Mouse (Mus musculus) frontal cortex, postnatal 14 days (tissue): ENCODE results near the gene Eif2d.

ENCODE experiments used
- DNase-seq, 2 experiments: peaks; one replicate each; pipeline ENCODE4 v3.0.0; 2022; ENCODE audit warnings: low spot score in 2 of 2

Gene Eif2d

DNA sequence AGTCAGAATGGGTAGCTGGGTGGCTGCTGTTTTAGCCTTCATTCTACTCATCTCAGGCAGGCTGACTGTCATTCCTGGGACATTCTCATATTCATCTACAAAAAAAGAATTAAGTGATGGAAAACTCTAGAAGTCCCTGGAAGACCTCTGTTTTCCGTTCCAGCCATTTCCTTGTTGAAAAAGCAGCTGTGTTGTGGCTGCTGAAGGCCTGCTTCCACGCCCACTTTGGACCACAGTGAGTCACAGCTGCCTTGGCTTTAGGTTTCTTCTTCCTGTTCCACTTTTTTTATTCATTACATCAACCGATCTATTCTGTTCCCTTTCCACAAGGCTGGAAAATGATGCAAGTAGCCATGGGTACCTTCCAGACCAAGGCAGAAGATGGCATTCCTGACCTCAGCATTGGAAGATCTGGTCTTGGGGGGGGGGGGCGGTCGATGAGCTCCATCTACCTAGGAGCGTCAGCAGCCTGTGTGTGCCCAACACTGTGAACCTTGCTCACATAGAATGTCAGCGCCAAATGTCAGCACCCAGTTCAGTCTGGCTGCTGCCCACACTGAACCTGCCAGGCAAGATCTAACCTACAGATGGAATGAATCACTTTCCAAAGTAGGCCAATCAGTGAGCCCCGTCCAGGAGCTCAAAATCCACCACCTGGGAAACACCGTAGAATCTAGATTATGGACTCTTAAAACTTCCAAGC, 31.4 kb downstream of the Eif2d start:
- no peak for DNase-seq

GRCm38 (mm10) chr1:131184956-131185660, 32.1 kb downstream of the Eif2d start:
- DNase-seq, result no peak

DNA sequence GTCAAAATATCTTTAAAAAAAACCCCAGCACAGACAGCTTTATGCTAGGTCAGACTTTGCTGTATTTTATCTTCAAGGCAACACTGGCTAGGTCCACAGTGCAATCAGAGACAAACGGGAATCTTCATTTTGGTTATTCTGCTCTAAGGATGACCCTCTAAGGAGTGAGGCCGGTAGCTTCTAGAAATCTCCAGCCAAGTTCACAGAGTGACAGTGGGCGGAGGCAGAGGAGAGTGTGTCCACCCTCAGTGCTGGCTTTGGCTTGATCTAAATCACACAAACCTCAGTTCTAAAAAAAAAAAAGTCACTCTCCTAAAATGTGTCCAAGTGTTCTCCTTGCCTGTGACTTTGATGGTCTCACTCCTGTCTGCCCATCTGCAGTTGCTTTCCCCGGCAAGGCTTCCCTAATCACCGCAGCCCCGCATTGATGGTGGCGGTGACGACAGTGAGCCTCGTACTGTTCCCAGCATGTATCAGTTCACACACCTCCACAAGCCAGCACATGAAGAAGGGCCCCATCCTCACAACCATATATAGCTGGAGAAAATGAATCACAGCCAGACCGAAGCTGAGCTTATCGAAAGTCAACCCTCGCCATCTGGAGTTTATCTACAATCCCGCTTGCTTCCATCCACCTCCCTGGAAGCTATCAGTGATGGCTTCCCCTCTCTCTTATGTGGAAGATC, 33.0 kb downstream of the Eif2d start:
- peak in 1 of 2 experiments; percentile 31 for DNase-seq

DNA sequence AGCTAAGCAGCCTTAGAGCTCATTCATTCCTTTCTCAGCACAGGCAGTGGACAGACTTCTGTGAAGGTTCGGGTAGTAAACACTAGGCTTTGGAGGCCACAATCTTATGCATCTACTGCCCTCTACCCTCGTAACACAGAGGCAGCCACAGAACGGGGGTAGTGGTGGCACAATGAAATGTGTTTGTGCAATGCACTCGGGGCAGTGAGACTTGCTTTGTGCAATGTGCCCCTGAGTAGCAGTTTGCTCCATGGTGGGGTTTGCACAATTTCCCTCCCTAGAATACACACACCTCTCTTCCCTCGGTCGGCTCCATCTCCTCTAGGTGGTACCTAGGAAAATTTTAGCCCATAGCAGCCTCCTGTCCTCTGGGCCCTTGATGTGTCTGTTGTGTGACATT, 34.0 kb downstream of the Eif2d start:
- DNase-seq, result no peak

DNA sequence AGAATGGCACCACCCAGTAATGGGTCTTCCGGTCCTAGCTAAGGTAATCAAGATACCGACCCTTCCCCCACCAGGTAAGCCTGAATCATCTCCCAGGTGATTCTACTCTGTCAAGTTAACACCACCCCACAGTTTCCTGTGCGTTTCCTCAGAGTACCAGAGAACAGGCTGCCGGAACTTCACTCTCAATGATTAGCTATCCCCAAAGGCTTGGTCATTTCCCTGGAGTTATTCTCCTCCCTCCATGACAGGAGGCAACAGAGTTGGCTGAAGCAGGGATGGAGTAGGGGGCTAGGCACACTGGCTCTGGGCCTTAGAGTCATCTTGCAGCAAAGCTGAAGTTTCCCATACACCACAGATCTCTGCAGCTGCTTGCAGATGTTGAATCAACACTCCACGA, 34.9 kb downstream of the Eif2d start:
- DNase-seq, result no peak

GRCm38 (mm10) chr1:131188655-131189054, 35.7 kb downstream of the Eif2d start:
- DNase-seq, result no peak

- DNase-seq, result no peak
These were observed 40.8 kb downstream of the Eif2d start for GRCm38 (mm10) chr1:131193746-131194145.

- no peak for DNase-seq
These were observed 42.7 kb downstream of the Eif2d start for GRCm38 (mm10) chr1:131195653-131196052.

DNA sequence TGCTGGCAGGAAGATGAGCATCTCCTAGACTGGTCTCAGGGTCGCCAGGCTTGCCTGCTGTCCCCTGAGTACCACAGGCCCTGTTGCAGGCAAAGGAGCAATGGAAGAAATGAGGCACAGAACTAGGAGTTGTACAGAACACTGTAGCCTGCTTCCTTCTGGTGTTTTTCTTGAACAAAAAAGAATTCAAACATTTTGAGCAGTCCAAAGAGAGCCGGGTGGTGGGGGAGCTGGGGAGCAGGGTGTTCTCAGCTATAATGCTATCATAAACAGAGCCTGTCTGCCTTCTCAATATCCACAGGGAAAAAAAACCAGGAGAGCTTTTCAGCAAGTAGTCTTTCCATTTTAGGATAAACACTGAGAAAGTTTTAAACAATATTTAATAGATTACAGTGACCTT, 43.1 kb downstream of the Eif2d start:
- DNase-seq, result no peak

DNA sequence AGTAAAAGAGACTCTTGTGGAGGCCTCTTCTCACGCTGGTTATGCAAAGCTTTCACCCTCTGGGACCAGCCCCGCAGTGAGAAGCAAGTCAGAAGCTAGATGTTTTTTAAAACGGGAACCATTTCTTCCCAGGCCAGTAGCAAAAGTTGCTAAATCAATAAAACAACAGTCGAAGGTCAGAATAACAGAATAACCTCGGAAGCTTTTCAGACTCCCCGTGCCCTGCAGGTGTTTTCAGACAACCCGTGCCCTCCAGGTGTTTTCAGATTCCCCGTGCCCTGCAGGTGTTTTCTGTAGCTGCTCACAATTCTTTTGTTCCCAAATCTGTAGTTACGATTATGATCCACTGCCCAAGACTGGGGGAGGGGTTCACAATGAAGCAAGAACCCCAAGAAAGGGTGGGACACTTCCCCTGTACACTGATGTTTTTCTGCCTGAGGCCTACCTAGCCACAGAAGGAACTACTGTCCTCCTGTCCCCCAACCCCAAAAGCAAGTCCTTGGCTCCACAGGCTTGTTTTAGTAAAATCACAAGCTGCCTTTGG, 45.5 kb downstream of the Eif2d start:
- no peak for DNase-seq

DNA sequence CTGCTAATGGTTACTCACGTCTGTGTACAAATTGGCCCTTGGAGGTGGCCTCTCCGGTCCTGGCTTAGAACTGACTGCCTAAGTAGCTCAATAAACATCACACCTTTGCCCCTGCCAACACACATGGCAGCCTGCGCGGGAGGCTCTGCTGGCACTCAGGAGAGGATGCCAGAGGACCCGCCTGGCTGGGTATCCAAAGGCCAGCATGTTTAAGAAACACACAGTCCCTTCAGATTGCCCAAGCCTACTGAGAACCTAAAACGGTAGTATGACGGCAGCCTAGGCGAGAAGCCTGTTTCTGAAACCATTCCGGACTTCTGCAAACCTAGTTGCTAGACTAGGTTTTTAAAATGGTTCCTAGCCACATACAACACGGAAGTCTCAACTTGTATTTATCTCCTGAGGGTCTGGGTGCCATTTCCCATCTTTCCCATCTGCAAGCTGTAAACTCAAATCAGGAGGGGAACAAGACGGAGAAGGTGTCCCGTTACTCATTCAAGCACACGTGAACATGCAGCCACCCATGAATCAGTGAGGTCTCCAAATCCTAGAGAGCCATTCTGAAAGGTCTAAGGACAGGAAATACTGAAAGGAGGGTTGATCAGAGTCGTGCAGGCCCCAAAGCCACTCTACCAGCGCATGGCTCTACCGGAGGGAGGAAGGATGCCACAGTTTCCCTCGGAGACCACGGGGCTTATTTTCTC, 46.3 kb downstream of the Eif2d start:
- DNase-seq, result no peak

GRCm38 (mm10) chr1:131199976-131200375, 47.0 kb downstream of the Eif2d start:
- peak in 1 of 2 experiments; percentile 46 for DNase-seq

DNA sequence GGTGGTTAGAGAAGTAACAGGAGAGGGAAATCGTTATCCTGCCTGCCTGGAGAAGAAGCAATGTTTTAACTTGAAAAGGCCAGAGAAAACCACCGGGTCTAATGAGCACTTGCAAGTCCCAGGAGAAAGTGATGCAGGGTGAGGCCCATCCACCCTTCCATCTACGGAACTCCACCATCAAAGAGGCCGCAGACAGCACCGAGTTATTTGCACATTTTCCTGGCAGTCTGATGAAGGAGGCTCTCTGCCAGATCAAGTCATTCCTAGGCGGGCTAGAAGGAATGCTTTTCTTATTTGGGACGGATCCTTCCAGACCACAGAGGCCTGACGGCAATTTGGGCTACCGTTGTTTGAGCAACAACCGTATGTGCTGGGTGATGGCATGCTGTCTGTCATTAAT, 47.6 kb downstream of the Eif2d start:
- DNase-seq, result no peak

DNA sequence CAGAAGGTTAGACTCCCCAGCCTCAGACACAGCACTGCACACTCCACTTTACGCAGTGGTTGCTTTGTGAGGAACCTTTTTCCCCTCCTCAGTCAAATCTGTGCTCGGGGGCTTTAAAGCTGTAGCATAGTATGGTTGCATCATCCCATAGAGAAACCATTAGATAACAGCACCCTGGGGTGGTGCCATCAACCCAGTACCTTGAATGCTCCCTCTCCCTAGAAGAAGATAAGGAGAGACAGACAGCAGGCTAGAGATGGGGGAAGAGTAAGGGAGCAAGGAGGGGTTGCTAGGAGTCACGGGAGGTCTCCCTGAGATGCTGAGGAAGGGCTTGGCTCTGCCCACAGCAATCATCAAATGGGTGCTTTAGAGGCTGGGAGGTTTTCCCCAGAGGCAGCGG, 48.4 kb downstream of the Eif2d start:
- DNase-seq, result no peak

GRCm38 (mm10) chr1:131204461-131204860, 51.5 kb downstream of the Eif2d start:
- no peak for DNase-seq

DNA sequence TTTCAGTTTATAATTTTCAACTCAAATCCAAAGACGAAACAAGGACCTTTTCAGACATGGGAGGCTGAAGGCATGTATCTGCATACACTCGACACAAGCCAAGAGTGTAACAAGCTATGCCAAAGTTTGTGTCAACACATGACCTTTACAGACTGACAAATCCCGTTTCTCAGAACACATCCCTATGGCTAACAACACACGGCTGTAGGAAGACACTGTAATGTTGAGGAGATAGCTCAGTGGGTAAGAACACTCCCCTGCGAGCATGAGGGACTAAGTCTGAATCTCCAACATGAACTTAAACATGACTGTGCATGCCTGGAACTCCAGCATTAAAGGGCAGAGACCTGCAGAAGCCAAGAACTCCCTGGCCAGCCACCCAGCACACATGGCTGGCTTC, 53.4 kb downstream of the Eif2d start:
- DNase-seq, result no peak

- peak; percentile 30 to 53 for DNase-seq
These were observed 54.5 kb downstream of the Eif2d start for GRCm38 (mm10) chr1:131207531-131207930.

GRCm38 (mm10) chr1:131208081-131208480, 55.1 kb downstream of the Eif2d start:
- no peak for DNase-seq

DNA sequence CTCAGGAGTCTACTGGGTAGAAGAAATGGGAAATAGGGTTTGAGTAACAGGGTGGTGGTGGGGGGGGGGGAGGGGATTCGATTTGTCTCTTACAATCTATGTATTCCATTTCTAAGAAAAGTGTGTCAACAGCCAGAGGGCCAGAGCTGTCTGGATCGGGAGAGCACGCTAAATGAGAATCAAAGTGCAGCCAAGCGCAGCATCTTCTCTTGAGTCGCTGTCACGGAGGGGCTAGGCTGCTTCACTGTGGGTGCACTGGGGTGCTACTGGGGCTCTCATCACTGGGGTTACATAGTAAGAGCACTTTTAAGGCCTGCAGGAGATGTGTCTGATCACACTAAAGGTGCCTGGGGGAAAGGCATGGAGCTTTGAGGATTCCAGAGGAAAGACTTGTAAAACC, 55.8 kb downstream of the Eif2d start:
- no peak for DNase-seq

GRCm38 (mm10) chr1:131209971-131210426, 57.0 kb downstream of the Eif2d start:
- DNase-seq, result no peak

DNA sequence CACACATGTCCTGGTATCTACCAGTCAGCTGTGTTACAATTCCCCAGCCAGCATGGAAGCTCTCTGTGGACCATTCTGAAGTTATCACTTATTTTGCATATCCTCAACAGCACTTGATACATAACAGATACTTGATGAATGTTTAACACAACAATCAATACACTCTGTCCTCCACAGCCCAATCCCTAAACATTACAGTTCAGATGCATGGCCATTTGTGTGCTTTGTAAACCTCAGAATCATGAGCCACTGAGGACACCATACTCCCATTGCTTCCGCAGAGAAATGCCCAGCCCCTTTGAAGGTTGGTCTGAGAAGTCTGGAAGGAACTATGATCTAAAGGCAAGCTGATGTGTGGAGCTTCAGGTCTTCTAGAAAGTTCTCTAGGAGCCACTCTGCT, 58.7 kb downstream of the Eif2d start:
- no peak for DNase-seq

- DNase-seq, result no peak
These were observed 60.0 kb downstream of the Eif2d start for GRCm38 (mm10) chr1:131212956-131213355.
